Mouse (Mus musculus): ENCODE data around the gene R3hdml. TPM values are rescaled to one million over a fixed set of nuclear protein-coding genes. Genes with fewer than 3 reads are reported as not detected.

Gene R3hdml
- polyA plus RNA-seq, 1 experiment from 2014 or later, result 0.15 TPM

DNA sequence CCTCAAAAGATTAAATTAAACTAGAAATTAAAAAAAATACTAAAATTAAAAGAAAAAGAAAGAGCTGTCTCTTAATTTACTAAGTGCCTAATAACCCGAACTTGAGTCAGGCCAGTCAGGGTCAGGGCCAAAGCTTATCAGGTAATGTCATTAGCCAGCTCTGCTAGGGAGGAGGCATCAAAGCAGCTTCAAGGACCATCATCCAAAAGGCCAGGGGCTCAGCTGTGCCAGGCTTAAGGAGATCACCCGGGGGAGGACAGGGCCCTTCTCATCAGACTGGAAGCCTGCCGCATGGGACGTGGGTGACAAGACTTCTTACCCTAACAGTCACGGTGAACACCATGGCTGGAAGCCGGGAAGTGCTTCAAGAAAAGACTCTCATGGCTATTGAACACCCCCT is 24.5 kb upstream of the R3hdml start:
- Histone ChIP-seq H3K36me3 (ENCODE audit: control insufficient read depth, insufficient read depth, low read length) (0 out of 2 replicates have a peak, but pooled peaks cover 23% of the 10 kb centered on the region), H3K4me2 (ENCODE audit: low read depth, low read length) (no peak overlapping the region), H3K4me3 (ENCODE audit: low read depth, low read length) (no peak overlapping the region), H3K27ac (replicated peaks; ENCODE audit: low read depth, low read length) (no peak overlapping the region), H3K9ac (ENCODE audit: low read depth, low read length) (no peak overlapping the region), H3K9me3 (ENCODE audit: control insufficient read depth, low read length) (no peaks in the 10 kb centered on the region), H3K4me1 (ENCODE audit: control insufficient read depth, insufficient read depth, low read length) (peaks cover 9% of the 10 kb centered on the region), H3K27me3 (replicated peaks; ENCODE audit: control insufficient read depth, insufficient read depth, low read length) (no peaks in the 10 kb centered on the region)
- 94% methylated on average over 6 of the region's 6 CpGs for whole genome bisulfite sequencing
- ATAC-seq (ENCODE audit: low read depth) (no peak), DNase-seq (ENCODE audit: low spot score) (no peak)

DNA sequence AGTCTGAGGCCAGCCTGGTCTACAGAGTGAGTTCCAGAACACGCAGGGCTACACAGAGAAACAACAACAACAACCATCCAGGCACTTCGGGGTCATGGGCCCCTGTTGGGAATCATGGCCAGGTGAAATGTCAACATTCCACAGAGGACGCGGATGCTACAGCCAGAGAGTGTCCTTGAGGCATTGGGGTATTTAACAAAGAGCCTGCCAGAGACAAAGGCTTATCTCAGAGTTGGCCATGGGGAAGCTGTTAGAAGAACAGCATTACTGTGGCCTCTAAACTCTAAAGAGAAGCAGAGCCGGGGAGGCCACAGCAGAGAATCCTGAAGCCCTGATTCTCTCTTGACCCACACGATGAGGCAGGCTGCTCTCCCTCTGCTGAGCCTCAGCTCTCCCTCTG is 23.3 kb upstream of the R3hdml start:
- Histone ChIP-seq H3K9me3 (ENCODE audit: control insufficient read depth, low read length) (no peaks in the 10 kb centered on the region), H3K9ac (ENCODE audit: low read depth, low read length) (no peak overlapping the region), H3K4me3 (ENCODE audit: low read depth, low read length) (no peak overlapping the region), H3K36me3 (ENCODE audit: control insufficient read depth, insufficient read depth, low read length) (0 out of 2 replicates have a peak, but pooled peaks cover 23% of the 10 kb centered on the region), H3K4me1 (ENCODE audit: control insufficient read depth, insufficient read depth, low read length) (peaks cover 9% of the 10 kb centered on the region), H3K27ac (replicated peaks; ENCODE audit: low read depth, low read length) (no peak overlapping the region), H3K27me3 (replicated peaks; ENCODE audit: control insufficient read depth, insufficient read depth, low read length) (no peaks in the 10 kb centered on the region), H3K4me2 (ENCODE audit: low read depth, low read length) (no peak overlapping the region)
- ATAC-seq (ENCODE audit: low read depth), result no peak
- WGBS, result 86% methylated on average over 6 of the region's 6 CpGs
- DNase-seq (ENCODE audit: low spot score), result no peak

DNA sequence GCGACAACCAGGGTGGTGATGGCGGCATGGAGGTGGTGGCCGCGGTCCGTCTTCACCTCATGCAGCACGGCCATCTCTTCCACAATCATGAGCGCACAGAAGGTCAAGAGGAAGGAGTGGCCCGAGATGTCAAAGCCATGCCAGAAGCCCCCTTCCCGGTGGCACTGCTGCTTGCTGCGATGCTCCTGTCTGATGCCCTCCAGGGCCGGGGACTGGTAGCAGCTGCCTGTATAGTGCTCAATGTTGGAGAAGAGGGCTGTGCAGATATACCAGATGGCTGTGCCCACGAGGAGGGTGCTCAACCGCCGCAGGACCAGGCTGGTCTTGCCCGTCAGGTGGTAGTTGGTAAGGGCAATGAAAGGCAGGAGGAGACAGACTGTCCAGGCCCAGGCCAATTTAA is 22.4 kb upstream of the R3hdml start:
- 95% methylated on average over 15 of the region's 15 CpGs for WGBS
- Histone ChIP-seq H3K36me3 (ENCODE audit: control insufficient read depth, insufficient read depth, low read length) (0 out of 2 replicates have a peak, but pooled peaks cover 23% of the 10 kb centered on the region), H3K4me2 (ENCODE audit: low read depth, low read length) (no peak overlapping the region), H3K27ac (replicated peaks; ENCODE audit: low read depth, low read length) (no peak overlapping the region), H3K9ac (ENCODE audit: low read depth, low read length) (no peak overlapping the region), H3K4me3 (ENCODE audit: low read depth, low read length) (no peak overlapping the region), H3K9me3 (ENCODE audit: control insufficient read depth, low read length) (no peaks in the 10 kb centered on the region), H3K4me1 (ENCODE audit: control insufficient read depth, insufficient read depth, low read length) (peaks cover 9% of the 10 kb centered on the region), H3K27me3 (replicated peaks; ENCODE audit: control insufficient read depth, insufficient read depth, low read length) (no peaks in the 10 kb centered on the region)
- ATAC-seq (ENCODE audit: low read depth) (no peak), DNase-seq (ENCODE audit: low spot score) (no peak)

DNA sequence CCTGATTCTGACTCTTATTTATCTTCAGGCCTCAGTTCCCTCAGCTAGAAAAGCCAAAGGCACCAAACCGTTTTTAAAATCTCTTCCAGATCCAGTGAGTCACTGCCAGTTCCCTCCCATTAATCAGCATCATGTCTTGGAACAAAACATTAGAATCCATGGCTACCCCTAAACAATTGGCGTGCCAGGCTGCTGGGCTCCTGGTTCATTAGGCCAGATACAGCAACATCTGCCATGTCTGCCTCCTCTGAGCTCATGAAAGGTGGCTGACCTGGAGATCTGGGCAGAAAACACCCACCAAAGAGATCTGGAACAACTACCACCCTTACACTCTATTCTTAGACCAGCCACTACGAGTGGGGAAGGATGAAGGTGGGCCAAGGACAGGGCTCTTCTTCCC is 21.0 kb upstream of the R3hdml start:
- Histone ChIP-seq H3K27me3 (replicated peaks; ENCODE audit: control insufficient read depth, insufficient read depth, low read length) (no peaks in the 10 kb centered on the region), H3K4me2 (ENCODE audit: low read depth, low read length) (peak overlapping the region; percentile 64), H3K27ac (replicated peaks; ENCODE audit: low read depth, low read length) (no peak overlapping the region), H3K9me3 (ENCODE audit: control insufficient read depth, low read length) (no peaks in the 10 kb centered on the region), H3K4me3 (ENCODE audit: low read depth, low read length) (peak overlapping the region; percentile 65), H3K36me3 (ENCODE audit: control insufficient read depth, insufficient read depth, low read length) (0 out of 2 replicates have a peak, but pooled peaks cover 23% of the 10 kb centered on the region), H3K4me1 (ENCODE audit: control insufficient read depth, insufficient read depth, low read length) (peaks cover 9% of the 10 kb centered on the region), H3K9ac (ENCODE audit: low read depth, low read length) (peak overlapping the region; percentile 77; the same call in 1 of the 2 replicates)
- DNase-seq (ENCODE audit: low spot score) (no peak), ATAC-seq (ENCODE audit: low read depth) (no peak)
- 73% methylated on average over 3 of the region's 3 CpGs for WGBS

DNA sequence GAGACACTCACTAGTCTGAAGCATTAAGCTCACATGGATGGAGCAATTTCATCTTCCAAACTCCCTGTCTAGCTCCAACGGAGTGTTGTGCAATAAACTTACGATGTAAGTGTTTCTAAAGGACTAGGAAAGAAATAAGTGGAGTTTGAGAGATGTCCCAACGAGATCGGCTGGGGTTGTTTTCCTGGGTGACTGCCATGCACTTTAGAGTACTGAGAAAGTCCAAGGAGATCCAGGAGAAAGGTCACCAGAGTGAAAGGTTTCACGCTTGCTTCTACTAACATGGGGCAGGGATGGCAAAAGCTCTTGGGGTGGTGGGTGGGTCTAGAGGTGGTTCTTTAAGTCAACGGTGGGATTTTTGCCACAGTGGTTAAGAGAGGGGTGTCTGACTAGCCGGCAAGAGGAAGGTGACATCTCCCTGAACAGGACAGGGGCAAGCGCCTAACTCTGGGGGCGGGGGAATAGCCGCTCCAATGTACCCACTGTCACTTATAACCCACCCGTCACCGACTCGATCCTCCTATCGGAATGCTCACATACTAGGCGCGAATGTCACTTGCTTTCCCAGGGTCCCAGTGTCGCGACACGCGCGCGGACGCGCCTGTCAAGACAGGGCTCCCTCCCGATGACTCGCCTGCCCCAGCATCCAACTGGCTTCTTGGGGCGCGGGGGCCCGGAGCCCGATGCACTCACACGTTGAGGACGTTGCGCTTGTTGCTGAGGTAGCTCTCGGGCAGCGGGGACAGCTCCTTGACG is 20.2 kb upstream of the R3hdml start:
- H3K9ac ChIP-seq (ENCODE audit: low read depth, low read length), result peak overlapping the region; percentile 77
- 4% methylated on average over 34 of the region's 36 CpGs for WGBS
- H3K36me3 ChIP-seq (ENCODE audit: control insufficient read depth, insufficient read depth, low read length), result 0 out of 2 replicates have a peak, but pooled peaks cover 23% of the 10 kb centered on the region
- H3K4me3 ChIP-seq (ENCODE audit: low read depth, low read length), result peak overlapping the region; percentile 65
- 0 out of 2 replicates have a peak overlapping the region, but pooled peaks have one; percentile 7 for H3K27ac ChIP-seq (replicated peaks; ENCODE audit: low read depth, low read length)
- ATAC-seq (ENCODE audit: low read depth) (peak; percentile 70), DNase-seq (ENCODE audit: low spot score) (no peak)
- no peaks in the 10 kb centered on the region for H3K27me3 ChIP-seq (replicated peaks; ENCODE audit: control insufficient read depth, insufficient read depth, low read length)
- peak overlapping the region; percentile 64 for H3K4me2 ChIP-seq (ENCODE audit: low read depth, low read length)
- H3K4me1 ChIP-seq (ENCODE audit: control insufficient read depth, insufficient read depth, low read length), result peaks cover 9% of the 10 kb centered on the region
- H3K9me3 ChIP-seq (ENCODE audit: control insufficient read depth, low read length), result no peaks in the 10 kb centered on the region

DNA sequence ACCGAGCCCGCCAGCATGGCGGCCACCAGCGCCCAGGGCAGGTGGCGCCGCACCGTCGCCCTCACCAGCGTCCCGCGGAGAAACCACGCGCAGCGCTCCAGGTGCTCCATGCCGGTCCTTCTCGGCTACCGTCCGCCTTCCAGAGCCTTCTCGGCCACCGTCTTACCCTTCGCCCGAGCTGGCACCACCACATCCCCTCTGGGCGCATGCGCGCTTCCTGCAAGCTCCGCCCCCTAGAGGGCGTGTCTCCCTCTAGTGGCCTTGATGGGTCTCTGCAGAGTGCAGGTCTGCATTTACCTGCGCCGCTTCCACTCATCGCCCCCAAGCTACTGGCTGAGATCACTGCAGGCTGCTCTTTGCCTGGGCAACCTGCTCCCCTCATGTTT is 19.7 kb upstream of the R3hdml start, which contains the start of gene Fitm2:
Gene Fitm2, minus strand, starts transcription at position 164 of the 386 bp plus-strand sequence.
- Histone ChIP-seq H3K9me3 (ENCODE audit: control insufficient read depth, low read length) (no peaks in the 10 kb centered on the region), H3K4me1 (ENCODE audit: control insufficient read depth, insufficient read depth, low read length) (peaks cover 9% of the 10 kb centered on the region), H3K4me3 (ENCODE audit: low read depth, low read length) (peak within 1 kb of the TSS; percentile 65), H3K27ac (replicated peaks; ENCODE audit: low read depth, low read length) (0 out of 2 replicates have a peak within 1 kb of the TSS, but pooled peaks have one; percentile 7), H3K9ac (ENCODE audit: low read depth, low read length) (peak within 1 kb of the TSS; percentile 77), H3K27me3 (replicated peaks; ENCODE audit: control insufficient read depth, insufficient read depth, low read length) (no peaks in the 10 kb centered on the region), H3K36me3 (ENCODE audit: control insufficient read depth, insufficient read depth, low read length) (0 out of 2 replicates have a peak, but pooled peaks cover 23% of the 10 kb centered on the region), H3K4me2 (ENCODE audit: low read depth, low read length) (peak within 1 kb of the TSS; percentile 64)
- DNase-seq (ENCODE audit: low spot score) (peak; percentile 96), ATAC-seq (ENCODE audit: low read depth) (peak; percentile 97)
- 0% methylated on average over 25 of the region's 30 CpGs for WGBS

DNA sequence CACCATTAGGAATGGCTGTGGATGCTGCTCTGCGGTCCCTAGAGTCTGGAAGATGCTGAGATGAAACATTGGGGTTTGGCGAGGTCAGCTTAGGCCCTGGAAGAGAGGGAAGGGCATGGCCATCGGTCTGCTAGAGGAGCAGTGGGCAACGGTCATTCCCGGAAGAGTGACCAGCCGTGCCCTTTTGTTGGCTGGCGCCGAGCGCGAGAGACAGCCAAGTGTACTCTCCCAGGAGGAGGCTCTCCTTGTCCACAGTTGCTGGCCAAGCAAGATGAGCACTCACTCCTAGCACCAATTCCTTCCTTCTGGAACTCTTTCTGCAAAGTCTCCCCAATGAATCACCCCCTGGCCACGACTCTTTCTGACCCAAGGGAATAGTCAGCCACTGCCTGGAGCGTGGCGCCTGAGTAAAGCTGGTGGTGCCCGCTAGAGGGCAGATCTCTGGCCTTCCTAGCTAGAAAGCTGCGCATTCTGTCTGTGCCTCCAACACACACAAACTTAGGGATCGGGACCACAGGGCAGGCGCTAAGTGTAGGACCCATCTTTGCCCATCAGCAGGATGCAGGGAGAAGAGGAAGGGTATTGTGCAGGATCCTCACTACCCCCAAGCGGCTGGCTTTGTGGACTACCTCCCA is 11.8 kb upstream of the R3hdml start:
- whole genome bisulfite sequencing, result 46% methylated on average over 16 of the region's 18 CpGs
- no peaks in the 10 kb centered on the region for H3K9me3 ChIP-seq (ENCODE audit: control insufficient read depth, low read length)
- no peak overlapping the region for H3K4me2 ChIP-seq (ENCODE audit: low read depth, low read length)
- 0 out of 2 replicates have a peak, but pooled peaks cover 7% of the 10 kb centered on the region for H3K4me1 ChIP-seq (ENCODE audit: control insufficient read depth, insufficient read depth, low read length)
- H3K27me3 ChIP-seq (replicated peaks; ENCODE audit: control insufficient read depth, insufficient read depth, low read length), result peaks cover 26% of the 10 kb centered on the region
- ATAC-seq (ENCODE audit: low read depth), result no peak
- no peaks in the 10 kb centered on the region for H3K36me3 ChIP-seq (ENCODE audit: control insufficient read depth, insufficient read depth, low read length)
- DNase-seq (ENCODE audit: low spot score), result no peak
- H3K9ac ChIP-seq (ENCODE audit: low read depth, low read length), result no peak overlapping the region
- no peak overlapping the region for H3K27ac ChIP-seq (replicated peaks; ENCODE audit: low read depth, low read length)
- H3K4me3 ChIP-seq (ENCODE audit: low read depth, low read length), result no peak overlapping the region

DNA sequence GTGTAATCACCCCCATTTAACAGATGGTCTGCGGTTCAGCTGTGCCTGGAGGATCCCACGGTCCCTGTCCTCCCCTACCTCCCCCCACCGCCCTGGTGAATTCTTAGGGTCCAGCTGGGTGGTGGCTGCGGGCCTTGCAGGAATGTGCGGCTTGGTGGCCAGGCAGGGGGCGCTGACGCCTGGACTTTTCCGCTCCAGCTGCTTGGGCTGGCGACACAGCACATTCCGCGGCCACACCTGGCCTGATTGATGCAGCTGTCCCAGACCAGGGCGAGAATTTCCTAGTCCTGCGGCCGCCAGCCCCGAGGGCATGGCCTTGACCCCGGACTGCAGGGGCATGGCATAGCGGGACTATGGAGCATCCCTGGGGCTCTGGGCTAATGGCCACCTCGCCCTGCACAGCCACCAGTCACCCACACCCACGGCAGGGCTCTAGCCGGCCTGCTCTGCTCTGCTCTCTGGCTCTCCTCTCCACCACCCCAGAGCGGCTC is 10.5 kb upstream of the R3hdml start:
- ATAC-seq (ENCODE audit: low read depth) (peak; percentile 53; the same call in 1 of the 2 replicates), DNase-seq (ENCODE audit: low spot score) (peak; percentile 41)

More for the DNA sequence above, 10.5 kb upstream of the R3hdml start:
- Histone ChIP-seq H3K9ac (ENCODE audit: low read depth, low read length) (0 out of 2 replicates have a peak overlapping the region, but pooled peaks have one; percentile 14), H3K27ac (replicated peaks; ENCODE audit: low read depth, low read length) (no peak overlapping the region), H3K9me3 (ENCODE audit: control insufficient read depth, low read length) (no peaks in the 10 kb centered on the region), H3K36me3 (ENCODE audit: control insufficient read depth, insufficient read depth, low read length) (no peaks in the 10 kb centered on the region), H3K4me2 (ENCODE audit: low read depth, low read length) (peak overlapping the region; percentile 43), H3K4me3 (ENCODE audit: low read depth, low read length) (peak overlapping the region; percentile 20), H3K27me3 (replicated peaks; ENCODE audit: control insufficient read depth, insufficient read depth, low read length) (peaks cover 26% of the 10 kb centered on the region), H3K4me1 (ENCODE audit: control insufficient read depth, insufficient read depth, low read length) (0 out of 2 replicates have a peak, but pooled peaks cover 7% of the 10 kb centered on the region)
- under 1% methylated on average over 15 of the region's 21 CpGs for WGBS

Measured in embryonic facial prominence, embryonic 14.5 days (tissue).